Mouse (Mus musculus): Measurements from ENCODE around the gene Pgp. TPM values are rescaled to one million over a fixed set of nuclear protein-coding genes. Genes with fewer than 3 reads are reported as not detected.
A peak's percentile ranks its signal among the peaks of the same experiment; 100 is the strongest.
"Not testable (repeated sequence)": the region's sequence is repeated elsewhere in the genome, so short reads cannot be mapped to it uniquely, and the experiment has no call there.

The Pgp gene
- total RNA-seq, 1 experiment from 2014 or later: 21.6 TPM

DNA sequence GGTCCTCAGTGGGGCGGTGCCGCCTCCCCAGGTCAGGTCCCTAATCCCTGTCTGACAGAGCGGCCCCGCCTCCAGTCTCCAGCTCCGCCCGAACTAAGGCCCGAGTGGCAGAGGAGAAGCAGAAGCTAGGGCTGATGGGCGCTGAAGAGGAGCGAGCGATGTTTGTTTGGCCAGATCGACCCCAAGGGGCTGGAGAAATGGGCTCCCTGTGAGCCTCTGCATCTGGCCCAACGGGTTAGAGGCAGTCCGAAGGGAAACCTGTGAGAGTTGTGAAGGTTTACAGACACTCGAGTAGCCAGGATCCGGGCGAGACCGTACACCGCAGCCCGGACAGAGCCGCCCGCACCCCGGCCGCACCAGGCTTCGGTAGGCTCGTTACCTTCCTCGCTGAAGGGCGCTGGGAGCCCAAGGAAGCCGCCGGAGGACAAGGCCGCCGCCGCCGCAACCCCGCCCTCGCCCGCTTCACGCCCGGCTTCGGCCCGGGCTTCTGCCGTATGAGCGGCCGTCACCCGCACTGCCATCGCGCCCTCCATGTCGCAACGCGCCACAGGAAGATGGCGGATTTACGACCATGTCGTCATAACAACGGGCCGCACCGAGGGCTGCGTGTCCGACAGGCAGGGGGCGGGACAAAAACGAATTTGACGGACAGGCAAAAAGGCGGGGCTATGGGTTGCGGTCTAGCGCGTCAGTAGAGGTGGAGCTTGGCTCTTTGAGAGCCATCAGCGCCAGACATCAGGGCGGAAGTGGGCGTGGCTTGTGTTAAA is 15.3 kb upstream of the Pgp start:
- ATAC-seq (replicated peaks; ENCODE audit: low read depth, poor library complexity, severe bottlenecking): peak; percentile 90

DNA sequence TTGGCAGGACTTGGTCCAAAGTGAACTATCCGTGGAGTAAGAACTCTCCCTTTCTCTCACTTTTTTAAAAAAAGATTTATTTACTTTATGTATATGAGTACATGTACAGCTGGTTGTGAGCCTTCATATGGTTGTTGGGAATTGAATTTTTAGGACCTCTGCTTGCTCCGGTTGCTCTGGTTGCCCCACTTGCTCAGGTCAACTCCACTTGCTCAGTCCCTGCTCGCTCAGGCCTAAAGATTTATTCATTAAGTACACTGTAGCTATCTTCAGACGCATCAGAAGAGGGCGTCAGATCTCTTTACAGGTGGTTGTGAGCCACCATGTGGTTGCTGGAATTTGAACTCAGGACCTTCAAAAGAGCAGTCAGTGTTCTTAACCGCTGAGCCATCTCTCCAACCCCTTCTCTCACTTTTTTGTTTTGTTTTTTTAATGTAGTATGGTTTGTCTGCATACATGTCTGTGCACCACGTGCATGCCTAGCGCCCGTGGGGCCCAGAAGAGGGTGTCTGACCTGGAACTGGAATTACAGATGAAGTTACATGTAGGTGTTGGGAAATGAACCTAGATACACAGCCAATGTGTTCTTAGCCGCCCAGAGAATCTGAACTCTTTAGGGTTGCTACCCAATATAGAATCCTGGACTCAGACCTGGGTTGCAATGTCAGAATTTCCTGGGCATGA is 14.5 kb upstream of the Pgp start:
- not testable (repeated sequence) for ATAC-seq (replicated peaks; ENCODE audit: low read depth, poor library complexity, severe bottlenecking)

DNA sequence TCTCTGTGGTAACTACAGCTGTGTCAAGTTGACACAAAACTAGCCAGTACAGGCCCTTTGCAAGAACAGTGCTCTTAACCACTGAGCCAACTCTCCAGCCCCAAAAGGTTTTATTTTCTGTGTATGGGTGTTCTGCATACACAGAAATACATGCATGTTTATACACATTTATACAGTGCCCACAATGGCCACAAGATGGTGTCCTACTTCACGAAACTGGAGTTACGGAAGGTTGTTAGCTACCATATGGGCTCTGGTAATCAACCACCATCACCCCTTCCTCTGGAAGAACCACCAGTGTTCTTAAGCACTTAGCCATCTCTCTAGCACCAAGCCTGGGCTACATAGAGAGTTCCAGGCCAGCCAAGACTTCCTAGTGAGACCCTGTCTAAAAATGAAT is 8.6 kb upstream of the Pgp start:
- ATAC-seq (replicated peaks; ENCODE audit: low read depth, poor library complexity, severe bottlenecking): peak; percentile 74

DNA sequence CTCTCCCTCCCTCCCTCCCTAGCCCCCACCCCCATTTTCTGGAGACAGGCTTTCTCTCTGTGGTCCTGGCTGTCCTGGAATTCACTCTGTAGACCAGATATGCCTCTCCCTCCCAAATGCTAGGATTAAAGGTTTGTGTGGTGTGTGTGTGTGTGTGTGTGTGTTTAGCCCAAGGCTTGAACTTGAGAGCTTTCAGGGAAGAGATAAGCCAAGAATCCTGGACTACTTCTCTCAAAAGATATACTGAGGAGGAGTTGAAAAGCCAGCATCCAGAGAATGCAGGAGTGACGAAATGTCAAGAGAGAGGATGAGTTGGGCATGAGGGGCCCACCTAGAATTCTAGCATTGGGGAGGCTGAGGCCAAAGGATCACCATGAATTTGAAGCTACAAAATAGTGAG is 7.3 kb upstream of the Pgp start:
- ATAC-seq (replicated peaks; ENCODE audit: low read depth, poor library complexity, severe bottlenecking): no peak

DNA sequence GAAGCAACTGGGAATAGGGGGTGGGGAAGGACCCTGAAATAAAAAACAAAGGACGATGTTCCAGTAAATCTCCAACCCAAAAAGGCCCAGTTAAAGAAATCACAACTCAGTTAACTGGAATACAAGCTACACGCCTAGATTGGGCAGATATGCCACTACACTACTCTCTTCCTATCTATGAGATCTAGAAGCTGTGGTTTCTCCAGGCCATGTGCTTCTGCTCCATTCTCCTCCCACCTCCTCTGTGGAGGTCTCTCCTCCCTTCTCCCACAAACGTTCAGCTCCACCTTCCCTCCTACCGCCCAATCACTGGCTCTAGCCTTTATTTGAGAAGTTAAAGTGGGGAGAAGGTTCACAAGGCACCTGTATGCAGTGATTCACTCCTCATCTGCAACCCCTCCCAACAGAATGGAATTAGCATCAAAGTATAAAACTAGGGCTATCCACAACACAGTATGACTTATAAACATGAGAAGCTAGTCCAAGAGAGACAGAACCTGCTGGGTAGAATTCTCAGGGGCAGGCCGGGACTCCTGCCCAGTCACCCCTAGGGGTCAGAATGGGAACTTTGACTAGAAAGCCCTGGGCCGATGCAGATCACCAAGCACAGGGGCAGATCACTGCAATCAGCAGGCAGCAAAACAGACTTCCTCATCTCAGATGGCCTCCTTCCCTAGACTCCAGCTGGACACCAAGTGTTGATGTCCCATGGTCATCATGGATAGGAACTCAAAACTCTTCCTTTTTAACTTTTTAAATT is 6.6 kb upstream of the Pgp start:
- ATAC-seq (replicated peaks; ENCODE audit: low read depth, poor library complexity, severe bottlenecking): peak; percentile 85

DNA sequence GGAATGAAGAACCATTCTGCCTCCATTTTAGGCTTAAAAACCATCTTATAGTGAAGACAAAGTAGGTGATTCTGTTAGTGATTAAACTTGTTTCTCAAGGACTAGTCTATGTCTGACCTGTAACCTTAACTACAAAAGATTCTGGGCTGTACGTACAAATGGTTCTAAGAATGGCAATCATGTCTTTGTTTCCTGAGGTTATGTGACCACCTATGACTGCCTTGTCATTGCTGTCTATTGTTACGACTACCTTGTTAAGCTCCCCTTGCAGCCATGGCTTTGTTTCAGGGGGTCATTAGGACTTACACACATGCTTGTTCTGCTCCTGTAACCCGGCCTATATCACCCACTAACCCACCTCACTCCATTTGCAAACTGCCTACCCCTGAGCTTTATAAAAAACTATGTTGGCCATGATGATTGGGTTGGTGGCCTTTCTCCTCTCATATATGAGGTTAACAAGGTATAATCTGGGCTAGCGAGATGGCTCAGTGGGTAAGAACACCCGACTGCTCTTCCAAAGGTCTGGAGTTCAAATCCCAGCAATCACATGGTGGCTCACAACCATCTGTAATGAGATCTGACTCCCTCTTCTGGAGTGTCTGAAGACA is 1.5 kb upstream of the Pgp start:
- ATAC-seq (replicated peaks; ENCODE audit: low read depth, poor library complexity, severe bottlenecking): no peak

DNA sequence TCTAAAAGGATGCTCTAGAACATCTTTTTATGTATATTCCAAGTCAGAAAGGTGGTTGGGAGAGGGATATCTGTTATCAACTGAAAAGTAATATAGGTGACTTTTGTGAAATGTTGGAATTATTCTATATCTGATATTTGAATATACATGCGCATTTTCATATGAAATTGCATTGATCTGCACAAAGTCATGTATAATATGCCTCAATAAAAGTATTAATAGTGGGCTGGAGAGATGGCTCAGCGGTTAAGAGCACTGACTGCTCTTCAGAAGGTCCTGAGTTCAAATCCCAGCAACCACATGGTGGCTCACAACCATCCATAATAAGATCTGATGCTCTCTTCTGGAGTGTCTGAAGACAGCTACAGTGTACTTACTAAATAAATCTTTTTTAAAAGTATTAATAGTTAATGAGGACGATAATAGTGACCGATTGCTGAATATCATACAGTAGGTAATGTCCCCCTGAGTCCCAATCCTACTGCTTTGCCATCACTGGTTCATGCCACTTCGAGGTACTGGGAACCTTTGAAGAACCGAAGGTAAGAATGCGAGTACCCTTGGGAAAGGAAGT is 769 bp upstream of the Pgp start:
- ATAC-seq (replicated peaks; ENCODE audit: low read depth, poor library complexity, severe bottlenecking): no peak

DNA sequence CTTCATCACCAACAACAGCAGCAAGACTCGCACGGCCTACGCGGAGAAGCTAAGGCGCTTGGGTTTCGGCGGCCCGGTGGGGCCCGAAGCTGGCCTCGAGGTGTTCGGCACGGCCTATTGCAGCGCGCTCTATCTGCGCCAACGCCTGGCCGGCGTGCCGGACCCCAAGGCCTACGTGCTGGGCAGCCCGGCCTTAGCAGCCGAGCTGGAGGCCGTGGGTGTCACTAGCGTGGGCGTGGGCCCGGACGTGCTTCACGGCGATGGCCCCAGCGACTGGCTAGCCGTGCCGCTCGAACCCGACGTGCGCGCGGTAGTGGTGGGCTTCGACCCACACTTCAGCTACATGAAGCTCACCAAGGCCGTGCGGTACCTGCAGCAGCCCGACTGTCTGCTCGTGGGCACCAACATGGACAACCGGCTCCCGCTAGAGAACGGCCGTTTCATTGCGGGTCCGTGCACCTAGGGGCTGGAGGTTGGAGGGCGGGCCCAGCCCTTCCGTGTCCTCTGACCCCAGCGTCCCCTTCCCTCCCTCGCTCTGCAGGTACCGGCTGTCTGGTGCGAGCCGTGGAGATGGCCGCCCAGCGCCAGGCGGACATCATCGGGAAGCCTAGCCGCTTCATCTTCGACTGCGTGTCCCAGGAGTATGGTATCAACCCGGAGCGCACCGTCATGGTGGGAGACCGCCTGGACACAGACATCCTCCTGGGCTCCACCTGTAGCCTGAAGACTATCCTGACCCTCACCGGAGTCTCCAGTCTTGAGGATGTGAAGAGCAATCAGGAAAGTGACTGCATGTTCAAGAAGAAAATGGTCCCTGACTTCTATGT is 722 bp downstream of the Pgp start:
- no peak for ATAC-seq (replicated peaks; ENCODE audit: low read depth, poor library complexity, severe bottlenecking)

DNA sequence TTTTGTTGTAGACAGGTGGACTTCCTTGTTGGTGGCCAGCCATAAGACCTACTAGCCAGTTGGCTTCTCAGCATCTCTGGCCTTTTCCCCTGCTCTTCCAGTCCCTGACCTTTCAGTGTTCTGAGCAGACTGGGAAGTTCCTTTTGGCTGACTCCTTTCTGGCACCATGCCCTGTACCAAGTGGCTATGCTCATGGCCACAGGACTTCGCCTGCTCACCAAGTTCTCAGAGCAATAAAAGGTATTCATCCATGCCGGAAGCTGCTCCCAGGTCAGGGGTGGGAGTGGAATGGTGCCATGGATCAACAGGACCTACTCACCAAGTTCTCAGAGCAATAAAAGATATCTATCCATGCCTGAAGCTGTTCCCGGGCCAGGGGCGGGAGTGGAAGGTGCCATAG is 2.3 kb downstream of the Pgp start:
- no peak for ATAC-seq (replicated peaks; ENCODE audit: low read depth, poor library complexity, severe bottlenecking)

DNA sequence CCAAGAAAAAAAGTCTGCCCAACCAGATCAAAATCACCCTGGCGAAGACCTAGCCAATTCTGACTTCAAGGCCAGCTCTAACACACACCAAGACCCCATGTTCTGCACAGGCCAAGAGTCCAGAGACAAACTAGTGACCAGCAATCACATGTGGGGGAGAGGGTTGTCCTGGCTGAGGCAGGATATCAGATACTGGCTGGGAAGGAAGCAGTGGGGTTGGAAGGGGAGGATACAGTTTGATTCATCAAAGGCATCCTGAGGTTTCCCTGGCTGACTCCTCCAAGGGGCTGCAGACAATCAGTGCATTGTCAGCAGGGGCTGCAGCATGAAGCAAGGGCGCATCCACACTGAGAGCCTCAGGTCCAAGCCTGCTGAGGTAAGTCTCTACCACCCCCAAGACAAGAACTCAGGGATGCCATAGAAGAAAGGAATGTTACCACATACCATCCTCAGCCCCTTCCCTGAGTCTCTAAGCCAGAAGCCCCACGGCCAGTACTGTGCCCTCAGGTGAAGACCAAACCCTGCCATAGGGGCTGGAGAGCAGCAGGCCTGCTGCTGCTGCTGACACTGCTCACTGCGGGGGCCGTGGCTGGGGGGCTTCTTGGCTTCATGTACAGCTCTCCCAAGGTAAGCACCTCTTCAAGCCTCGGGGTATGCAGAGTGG is 3.6 kb downstream of the Pgp start, which contains the start of gene Bricd5:
Gene Bricd5 (plus strand): TSS at position 273 of the 664 bp plus-strand sequence.
- ATAC-seq (replicated peaks; ENCODE audit: low read depth, poor library complexity, severe bottlenecking): no peak

DNA sequence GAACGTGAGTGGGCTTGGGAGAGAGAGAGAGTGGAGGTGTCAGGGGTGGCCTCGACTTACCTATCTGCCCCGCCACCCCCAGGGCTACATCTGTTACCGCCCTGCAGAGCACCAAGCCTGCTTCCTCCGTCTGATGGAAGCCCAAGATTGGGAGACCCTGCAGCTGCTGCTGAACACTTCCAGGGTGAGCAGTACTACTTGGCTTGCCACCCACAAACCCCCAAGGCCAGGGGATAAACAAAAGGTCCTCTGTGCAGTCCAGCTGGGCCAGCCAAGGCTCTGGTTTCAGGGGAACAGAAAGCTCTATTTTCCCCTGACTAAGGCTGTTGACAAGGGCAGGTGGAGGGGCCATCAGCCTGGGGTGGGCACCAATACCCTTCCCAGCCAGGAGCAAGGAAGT is 4.4 kb downstream of the Pgp start:
- no peak for ATAC-seq (replicated peaks; ENCODE audit: low read depth, poor library complexity, severe bottlenecking)

DNA sequence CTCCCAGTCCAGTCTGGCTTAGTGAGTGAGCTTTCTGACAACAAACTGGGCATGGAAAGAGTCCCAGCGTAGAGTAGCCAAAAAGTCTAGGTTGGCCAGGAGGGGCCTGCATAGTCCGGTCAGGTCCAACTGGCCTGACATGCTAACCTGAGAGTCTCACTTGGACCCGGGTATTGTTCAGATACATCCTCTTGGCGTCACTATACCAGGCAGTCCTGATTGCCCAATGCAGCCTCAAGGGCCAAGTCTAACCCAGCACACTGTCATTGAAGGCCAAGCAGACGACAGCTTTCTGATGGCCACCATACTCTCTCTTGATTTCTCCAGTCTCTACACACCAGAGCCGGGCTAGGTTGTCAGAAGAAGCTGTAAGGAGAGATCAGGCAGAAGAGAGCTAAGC is 5.4 kb downstream of the Pgp start:
- ATAC-seq (replicated peaks; ENCODE audit: low read depth, poor library complexity, severe bottlenecking): no peak

DNA sequence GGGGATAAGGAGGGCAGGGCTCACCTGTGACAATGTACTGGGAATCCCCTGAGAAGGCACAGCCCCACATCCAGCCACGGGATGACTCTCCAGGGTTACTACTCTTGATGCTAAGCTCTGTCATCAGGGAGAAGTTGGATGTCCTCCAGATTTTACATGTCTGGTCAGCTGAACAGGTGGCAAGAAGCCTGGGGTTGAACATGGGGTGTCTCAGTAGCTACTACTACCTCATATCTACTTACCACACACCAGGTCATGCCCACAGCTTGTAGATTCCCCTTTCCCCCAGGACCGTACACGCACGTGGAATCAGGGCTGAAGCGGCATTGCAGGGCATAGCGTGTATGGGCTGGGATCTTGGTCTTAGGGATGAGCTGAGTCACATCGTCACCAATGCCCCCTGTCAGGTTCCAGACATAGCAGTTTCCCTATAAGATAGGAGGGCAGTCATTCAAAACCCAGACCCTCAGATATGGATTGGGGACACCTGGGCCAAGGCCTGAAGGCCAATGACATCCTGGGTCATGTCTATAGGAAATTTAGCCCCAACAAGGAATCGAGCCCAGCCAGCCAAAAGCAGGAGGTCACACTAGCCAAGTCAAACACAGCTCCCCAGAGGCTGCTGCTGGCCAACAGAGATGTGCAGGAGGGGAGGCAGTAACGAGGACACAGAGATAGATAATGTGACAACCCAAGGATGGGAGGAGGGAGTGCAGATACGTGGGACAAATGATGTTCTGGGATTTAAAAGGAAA is 6.0 kb downstream of the Pgp start:
- ATAC-seq (replicated peaks; ENCODE audit: low read depth, poor library complexity, severe bottlenecking): no peak

DNA sequence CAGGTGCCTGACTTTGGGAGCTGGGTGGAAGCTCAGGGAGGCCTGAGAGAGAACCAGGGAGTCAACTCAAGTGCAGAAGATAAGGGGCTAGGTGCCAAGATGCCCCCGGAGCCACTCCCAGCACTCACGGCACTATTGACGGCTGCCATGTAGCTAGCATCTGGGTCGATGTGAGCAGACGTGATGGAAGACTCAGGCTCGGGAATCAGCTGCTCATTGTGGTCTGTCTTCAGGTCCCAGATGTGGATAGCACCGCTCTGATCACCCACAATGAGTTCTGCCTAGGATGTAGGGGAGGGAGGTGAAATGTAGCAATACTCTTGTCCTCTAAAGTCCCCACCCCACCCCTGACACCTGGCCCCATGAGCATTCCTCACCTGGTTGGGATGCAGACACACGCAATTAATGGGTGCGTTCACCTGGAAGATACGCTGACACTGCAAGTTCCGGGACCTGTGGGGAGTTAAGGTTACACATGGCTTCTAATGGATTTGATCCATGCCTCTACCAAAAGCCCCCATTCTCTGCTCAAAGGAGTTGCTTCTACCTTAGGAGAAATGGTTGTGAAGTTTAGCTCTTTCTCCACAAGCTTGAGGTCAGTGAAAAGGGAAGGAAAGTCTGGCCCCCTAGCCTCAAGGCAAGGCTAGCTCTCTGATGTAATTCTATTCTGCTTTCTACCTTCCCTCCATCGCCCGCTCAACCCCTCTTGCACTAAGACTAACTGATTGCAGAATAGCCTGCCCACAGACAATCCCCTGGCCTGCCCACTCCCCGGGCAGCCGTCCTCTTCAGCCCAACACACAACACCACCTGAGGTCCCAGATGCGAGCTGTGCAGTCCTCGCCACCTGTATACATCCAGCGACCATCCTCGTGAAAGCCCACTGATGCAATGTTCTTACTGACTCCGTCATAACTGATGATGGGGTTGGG is 7.1 kb downstream of the Pgp start:
- no peak for ATAC-seq (replicated peaks; ENCODE audit: low read depth, poor library complexity, severe bottlenecking)

DNA sequence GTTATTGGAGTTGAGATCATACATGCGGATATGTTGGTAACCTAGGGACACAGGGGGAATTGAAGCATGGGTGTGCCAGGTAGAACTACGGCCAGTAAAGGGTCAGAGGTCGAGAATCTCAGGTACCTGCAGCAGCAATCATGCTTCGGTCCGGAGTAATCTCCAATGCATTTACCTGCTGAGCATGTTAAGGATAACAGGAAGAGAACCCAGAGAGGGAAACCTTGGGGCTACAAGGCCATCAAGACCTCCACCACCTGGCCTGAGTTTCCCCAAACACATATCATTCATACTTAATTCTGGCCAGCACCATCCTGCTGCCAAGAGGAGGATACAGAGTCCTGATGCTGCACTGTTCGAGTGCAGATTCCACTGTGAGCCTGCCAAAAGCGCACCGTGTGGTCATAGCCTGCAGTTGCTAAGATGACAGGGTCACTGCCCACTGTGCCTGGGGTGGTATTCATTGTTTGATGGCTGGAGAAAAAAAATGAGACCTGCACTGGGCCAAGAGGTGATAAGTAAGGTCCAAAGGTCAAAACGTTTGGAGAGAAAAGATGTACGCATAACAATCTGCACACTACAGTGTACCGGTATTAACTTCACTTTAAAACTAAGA is 7.9 kb downstream of the Pgp start:
- no peak for ATAC-seq (replicated peaks; ENCODE audit: low read depth, poor library complexity, severe bottlenecking)

DNA sequence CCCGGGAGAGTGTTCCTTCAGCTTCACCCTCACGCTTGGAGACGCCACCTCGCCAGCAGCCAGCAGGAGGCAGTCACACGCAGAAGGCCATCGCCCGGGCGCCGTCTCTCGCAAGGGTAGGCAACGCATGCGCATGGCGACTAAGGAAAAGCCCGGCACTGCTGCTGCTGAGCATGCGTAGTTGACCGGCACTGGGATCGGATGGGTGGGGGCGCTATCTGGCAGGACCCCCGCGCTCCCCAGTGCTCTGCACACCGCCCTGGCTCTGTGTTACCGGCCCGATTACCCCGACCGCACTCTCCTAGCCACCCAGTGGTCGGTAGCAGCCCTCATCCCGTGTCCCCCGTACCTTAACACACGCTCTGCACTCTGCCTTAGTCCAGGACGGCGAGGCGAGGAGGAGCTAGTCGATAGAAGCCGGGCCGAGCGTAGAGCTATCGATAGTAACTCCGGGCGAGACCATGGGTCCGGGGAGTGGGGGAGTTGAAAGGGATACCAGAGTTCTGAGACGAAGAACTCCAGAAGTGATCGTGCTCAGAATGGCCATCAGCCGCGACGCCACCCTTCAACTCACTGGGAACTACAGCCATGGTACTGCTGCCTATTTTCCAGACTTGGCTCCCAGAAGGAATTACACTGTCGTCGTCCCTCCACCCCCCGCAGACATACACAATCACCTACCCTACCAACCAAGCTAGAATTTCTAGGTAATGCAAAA is 8.6 kb downstream of the Pgp start, which contains the start of gene Mlst8:
Gene Mlst8 (minus strand): TSS at position 416 of the 718 bp plus-strand sequence.
- peak; percentile 93 for ATAC-seq (replicated peaks; ENCODE audit: low read depth, poor library complexity, severe bottlenecking)
